Mouse (Mus musculus) neural tube, embryonic 13.5 days (tissue): ENCODE results near the gene Tnip1. TPM values are rescaled to one million over a fixed set of nuclear protein-coding genes. Genes with fewer than 3 reads are reported as not detected.
A peak's percentile ranks its signal among the peaks of the same experiment; 100 is the strongest.

ENCODE experiments used
- ATAC-seq: fragments of 200-750 bp; cut with Nextera tagmentation; 2 replicates; pipeline ENCODE4 v1.8.0; 2017; ENCODE audit warnings: low read depth, mild to moderate bottlenecking, moderate TSS enrichment, moderate library complexity
- H3K27ac ChIP-seq: fragments of 300-500 bp; sonication (generic); replicated peaks from 2 replicates; pipeline ENCODE4 v1.5.1; 2015; ENCODE audit warnings: moderate library complexity, mild to moderate bottlenecking, inconsistent platforms
- H3K27me3 ChIP-seq: fragments of 300-500 bp; sonication (generic); 2 replicates; pipeline ENCODE4 v1.6.1; 2015; ENCODE audit warnings: mild to moderate bottlenecking, inconsistent platforms
- H3K36me3 ChIP-seq: fragments of 300-500 bp; sonication (generic); 2 replicates; pipeline ENCODE4 v1.6.1; 2015; ENCODE audit warnings: mild to moderate bottlenecking, inconsistent platforms
- H3K4me1 ChIP-seq: fragments of 300-500 bp; sonication (generic); replicated peaks from 2 replicates; pipeline ENCODE4 v1.6.1; 2015; ENCODE audit warnings: inconsistent platforms
- H3K4me2 ChIP-seq: fragments of 300-500 bp; sonication (generic); 2 replicates; pipeline ENCODE4 v1.6.1; 2015; ENCODE audit warnings: inconsistent platforms, mild to moderate bottlenecking, moderate library complexity
- H3K4me3 ChIP-seq: fragments of 300-500 bp; sonication (generic); 2 replicates; pipeline ENCODE4 v1.5.1; 2015; ENCODE audit warnings: mild to moderate bottlenecking, inconsistent platforms
- H3K9ac ChIP-seq: fragments of 300-500 bp; sonication (generic); 2 replicates; pipeline ENCODE4 v1.6.1; 2015; ENCODE audit warnings: moderate library complexity, mild to moderate bottlenecking, inconsistent platforms
- H3K9me3 ChIP-seq: fragments of 300-500 bp; sonication (generic); 2 replicates; pipeline ENCODE4 v1.6.1; 2016; ENCODE audit warnings: inconsistent platforms
- WGBS: fragments of 180-500 bp; shearing (Covaris S2); methylation state at CpG from one replicate; pipeline ENCODE4 v1.1.7; 2015; 5-methylcytosine and 5-hydroxymethylcytosine counted together
- polyA plus RNA-seq: library from polyadenylated mRNA; unstranded; fragments of >200 nt; fragmentation: Nextera tagmentation; extraction: Ambion mirVana; gene quantifications from 2 replicates; pipeline ENCODE4 v1.2.1, GENCODE M21; 2015

Tnip1 gene
- polyA plus RNA-seq, 1 experiment from 2014 or later, result 16.1 TPM

DNA sequence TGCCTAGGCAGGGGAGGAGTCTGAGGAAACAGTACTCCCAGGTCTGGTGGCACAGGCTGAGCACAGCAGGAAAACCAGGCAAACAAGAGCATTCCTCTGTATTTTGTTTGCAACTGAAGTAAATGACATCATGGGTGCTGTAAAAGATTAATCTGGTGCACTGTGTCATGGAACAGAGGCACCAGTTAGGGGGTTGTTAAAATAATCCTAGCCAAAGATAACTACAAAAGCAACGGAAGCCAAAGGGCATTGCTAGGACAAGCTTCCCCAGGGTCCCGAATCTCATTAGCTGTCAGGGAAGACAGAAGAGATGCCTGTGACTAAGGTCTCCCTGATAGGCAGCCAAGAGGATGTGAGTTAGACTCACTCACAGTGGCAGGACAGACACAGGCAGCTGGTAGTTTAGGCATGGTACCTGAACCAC is 81.7 kb downstream of the Tnip1 start:
- 5% methylated on average over 2 of the region's 2 CpGs for WGBS
- Histone ChIP-seq H3K4me1 (no peaks in the 10 kb centered on the region), H3K9me3 (no peaks in the 10 kb centered on the region), H3K27me3 (no peaks in the 10 kb centered on the region), H3K36me3 (no peaks in the 10 kb centered on the region), H3K4me2 (no peak overlapping the region), H3K4me3 (no peak overlapping the region), H3K27ac (no peak overlapping the region), H3K9ac (no peak overlapping the region)
- ATAC-seq, result no peak

- Histone ChIP-seq H3K9me3 (no peaks in the 10 kb centered on the region), H3K4me1 (no peaks in the 10 kb centered on the region), H3K27me3 (no peaks in the 10 kb centered on the region), H3K36me3 (no peaks in the 10 kb centered on the region), H3K27ac (no peak overlapping the region), H3K4me2 (no peak overlapping the region), H3K4me3 (no peak overlapping the region), H3K9ac (no peak overlapping the region)
- ATAC-seq, result no peak
- 85% methylated on average over 10 of the region's 10 CpGs for WGBS
These were observed 82.8 kb downstream of the Tnip1 start for GRCm38 (mm10) chr11:54879922-54880321.

GRCm38 (mm10) chr11:54879434-54879833 is 83.3 kb downstream of the Tnip1 start:
- Histone ChIP-seq H3K4me1 (no peaks in the 10 kb centered on the region), H3K9me3 (no peaks in the 10 kb centered on the region), H3K4me3 (no peak overlapping the region), H3K9ac (no peak overlapping the region), H3K27ac (no peak overlapping the region), H3K4me2 (no peak overlapping the region), H3K36me3 (peaks cover under 1% of the 10 kb centered on the region), H3K27me3 (no peaks in the 10 kb centered on the region)
- no peak for ATAC-seq
- 42% methylated on average over 4 of the region's 4 CpGs for WGBS

- no peak overlapping the region for H3K27ac ChIP-seq
- no peak overlapping the region for H3K9ac ChIP-seq
- peaks cover 6% of the 10 kb centered on the region for H3K36me3 ChIP-seq
- H3K4me1 ChIP-seq, result no peaks in the 10 kb centered on the region
- no peak for ATAC-seq
- H3K4me3 ChIP-seq, result no peak overlapping the region
- 84% methylated on average over 6 of the region's 6 CpGs for WGBS
- no peaks in the 10 kb centered on the region for H3K9me3 ChIP-seq
- no peaks in the 10 kb centered on the region for H3K27me3 ChIP-seq
- H3K4me2 ChIP-seq, result no peak overlapping the region
These were observed 83.8 kb downstream of the Tnip1 start for GRCm38 (mm10) chr11:54878893-54879292.

DNA sequence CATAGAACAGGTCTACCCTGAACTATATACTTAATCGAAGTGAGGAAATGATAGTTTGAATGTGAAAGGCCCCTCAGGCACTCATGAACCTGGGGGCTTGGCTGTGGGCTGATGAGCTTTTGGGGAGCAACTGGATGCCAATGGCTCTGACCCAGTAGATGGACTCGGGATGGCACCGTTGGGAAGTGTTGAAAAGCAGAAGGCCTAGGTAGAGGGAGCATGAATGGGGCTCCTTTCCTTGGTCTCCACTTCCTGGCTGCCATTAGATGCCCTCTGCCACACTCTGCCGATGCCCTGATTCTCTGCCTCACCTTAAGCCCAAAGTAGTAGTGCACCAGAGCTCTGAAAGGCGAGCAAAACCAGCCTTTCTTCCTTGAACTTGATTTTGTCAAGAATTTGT is 86.7 kb downstream of the Tnip1 start:
- no peak overlapping the region for H3K9ac ChIP-seq
- no peaks in the 10 kb centered on the region for H3K27me3 ChIP-seq
- no peak for ATAC-seq
- H3K4me1 ChIP-seq, result no peaks in the 10 kb centered on the region
- H3K4me2 ChIP-seq, result no peak overlapping the region
- H3K27ac ChIP-seq, result no peak overlapping the region
- no peaks in the 10 kb centered on the region for H3K9me3 ChIP-seq
- no peak overlapping the region for H3K4me3 ChIP-seq
- H3K36me3 ChIP-seq, result peaks cover 33% of the 10 kb centered on the region
- WGBS, result 93% methylated on average over 5 of the region's 5 CpGs

DNA sequence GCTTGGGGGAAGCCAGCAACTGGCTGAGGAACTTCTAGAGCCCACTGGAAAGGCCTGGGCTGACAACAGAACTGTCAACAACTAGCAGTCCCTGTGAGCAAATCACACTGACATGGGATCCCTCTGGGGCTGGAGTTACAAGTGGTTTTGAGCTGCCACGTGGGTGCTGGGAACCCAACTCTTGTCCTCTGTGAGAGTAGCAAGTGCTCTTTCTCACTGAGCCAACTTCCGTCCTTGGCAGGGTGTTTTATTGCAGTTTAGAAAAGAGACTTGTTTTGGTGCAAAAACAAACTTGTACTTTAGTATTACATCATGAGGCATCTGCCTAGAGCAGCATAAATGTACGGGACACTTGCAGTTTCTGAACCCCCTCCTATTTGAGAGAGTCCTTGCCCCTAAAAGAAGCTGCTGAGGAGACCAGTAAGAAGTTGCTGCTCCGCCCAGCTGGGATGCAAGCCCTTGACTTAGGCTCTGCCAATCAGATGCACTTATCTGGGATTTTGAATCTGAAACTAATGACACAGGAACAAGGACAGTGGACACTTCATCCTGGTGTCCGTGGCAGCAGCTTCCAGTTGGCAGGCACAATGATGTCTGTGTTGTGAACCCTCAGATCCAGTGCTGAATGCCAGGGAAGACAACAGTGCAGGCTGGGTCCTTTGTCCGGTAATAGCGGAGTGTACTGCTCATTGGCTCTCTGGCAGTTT is 90.7 kb downstream of the Tnip1 start:
- H3K27ac ChIP-seq, result no peak overlapping the region

DNA sequence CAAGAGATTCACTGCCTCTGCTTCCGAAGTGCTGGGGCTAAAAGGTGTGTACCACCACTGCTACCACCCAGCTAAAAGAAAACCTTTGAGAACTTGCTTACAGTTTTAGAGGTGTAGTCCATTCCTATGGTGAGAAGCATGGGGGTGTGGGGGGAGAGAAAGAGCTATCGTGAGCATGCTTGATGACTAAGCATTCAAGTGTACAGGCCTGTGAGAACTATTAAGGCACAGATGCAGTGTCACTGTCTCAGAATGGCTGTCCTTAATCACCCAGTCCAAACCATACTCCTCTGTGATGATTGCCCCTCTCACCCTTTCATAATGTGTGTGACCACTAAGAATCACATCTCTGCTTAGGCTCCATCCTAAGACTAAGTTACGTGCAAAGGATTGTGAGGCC is 93.4 kb downstream of the Tnip1 start:
- WGBS, result 68% methylated on average over 3 of the region's 3 CpGs

More for the DNA sequence above, 90.7 kb downstream of the Tnip1 start:
- H3K4me2 ChIP-seq, result no peak overlapping the region
- H3K4me3 ChIP-seq, result no peak overlapping the region
- WGBS, result 75% methylated on average over 7 of the region's 7 CpGs
- H3K4me1 ChIP-seq, result peaks cover 33% of the 10 kb centered on the region
- no peak for ATAC-seq
- H3K9ac ChIP-seq, result no peak overlapping the region
- peaks cover 48% of the 10 kb centered on the region for H3K36me3 ChIP-seq
- no peaks in the 10 kb centered on the region for H3K9me3 ChIP-seq
- no peaks in the 10 kb centered on the region for H3K27me3 ChIP-seq

GRCm38 (mm10) chr11:54868445-54868844 is 94.3 kb downstream of the Tnip1 start:
- Histone ChIP-seq H3K36me3 (peaks cover 38% of the 10 kb centered on the region), H3K27ac (no peak overlapping the region), H3K4me2 (peak overlapping the region; percentile 82), H3K4me3 (0 out of 2 replicates have a peak overlapping the region, but pooled peaks have one; percentile 1), H3K4me1 (peaks cover 41% of the 10 kb centered on the region), H3K27me3 (no peaks in the 10 kb centered on the region), H3K9me3 (no peaks in the 10 kb centered on the region), H3K9ac (peak overlapping the region; percentile 26; the same call in 1 of the 2 replicates)
- no peak for ATAC-seq
- 78% methylated on average over 2 of the region's 2 CpGs for WGBS

More for the DNA sequence above, 93.4 kb downstream of the Tnip1 start:
- no peak overlapping the region for H3K9ac ChIP-seq
- H3K27ac ChIP-seq, result no peak overlapping the region
- no peaks in the 10 kb centered on the region for H3K27me3 ChIP-seq
- H3K4me1 ChIP-seq, result peaks cover 41% of the 10 kb centered on the region
- H3K4me2 ChIP-seq, result 0 out of 2 replicates have a peak overlapping the region, but pooled peaks have one; percentile 13
- H3K36me3 ChIP-seq, result peaks cover 46% of the 10 kb centered on the region
- no peaks in the 10 kb centered on the region for H3K9me3 ChIP-seq
- ATAC-seq, result no peak
- H3K4me3 ChIP-seq, result no peak overlapping the region

DNA sequence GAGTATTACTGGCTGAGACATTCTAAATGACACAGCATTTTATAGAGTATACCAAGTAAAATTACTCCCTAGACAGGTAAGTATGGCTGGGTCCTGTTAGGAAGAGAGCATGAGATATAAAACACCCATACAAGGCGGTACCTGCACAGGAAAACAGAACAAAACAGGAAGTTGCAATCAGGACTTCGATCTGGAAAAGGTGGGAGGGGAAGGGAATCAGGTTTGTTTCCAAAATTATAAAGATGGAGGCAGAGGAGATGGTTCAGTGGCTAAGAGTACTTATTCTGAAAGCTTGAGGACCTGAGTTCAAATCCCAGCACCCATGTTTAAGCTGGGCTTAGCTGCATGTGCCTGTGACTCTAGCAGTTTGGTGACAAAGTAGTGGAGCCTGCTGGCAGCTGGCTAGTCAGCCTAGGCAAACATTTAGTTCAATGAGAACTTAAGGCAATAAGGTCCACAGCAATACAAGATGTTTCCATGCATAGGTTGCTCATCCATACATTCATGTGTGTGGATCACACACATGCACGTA is 94.7 kb downstream of the Tnip1 start:
- Histone ChIP-seq H3K4me1 (peaks cover 44% of the 10 kb centered on the region), H3K36me3 (peaks cover 34% of the 10 kb centered on the region), H3K27ac (no peak overlapping the region), H3K9me3 (no peaks in the 10 kb centered on the region), H3K4me3 (peak overlapping the region; percentile 82), H3K4me2 (peak overlapping the region; percentile 82), H3K27me3 (no peaks in the 10 kb centered on the region), H3K9ac (peak overlapping the region; percentile 98; the same call in 1 of the 2 replicates)
- no peak for ATAC-seq
- WGBS, result 85% methylated on average over 3 of the region's 3 CpGs

- ATAC-seq, result no peak
- Histone ChIP-seq H3K9ac (peak overlapping the region; percentile 98), H3K4me2 (peak overlapping the region; percentile 82), H3K27ac (peak overlapping the region; percentile 91), H3K36me3 (peaks cover 24% of the 10 kb centered on the region), H3K4me1 (peaks cover 44% of the 10 kb centered on the region), H3K27me3 (no peaks in the 10 kb centered on the region), H3K4me3 (peak overlapping the region; percentile 82), H3K9me3 (no peaks in the 10 kb centered on the region)
- 1% methylated on average over 5 of the region's 5 CpGs for WGBS
These were observed 95.7 kb downstream of the Tnip1 start for GRCm38 (mm10) chr11:54867049-54867385.

GRCm38 (mm10) chr11:54866119-54867048 is 96.3 kb downstream of the Tnip1 start, which contains the start of gene Hint1:
Hint1 (plus strand) TSS chr11:54866383.
- no peaks in the 10 kb centered on the region for H3K9me3 ChIP-seq
- WGBS, result 2% methylated on average over 100 of the region's 107 CpGs
- H3K4me2 ChIP-seq, result peak within 1 kb of the TSS; percentile 82
- ATAC-seq, result peak; percentile 81
- peaks cover 45% of the 10 kb centered on the region for H3K4me1 ChIP-seq
- H3K36me3 ChIP-seq, result peaks cover 19% of the 10 kb centered on the region
- no peaks in the 10 kb centered on the region for H3K27me3 ChIP-seq
- H3K27ac ChIP-seq, result peak within 1 kb of the TSS; percentile 91
- peak within 1 kb of the TSS; percentile 98 for H3K9ac ChIP-seq
- H3K4me3 ChIP-seq, result peak within 1 kb of the TSS; percentile 82
